Mouse (Mus musculus) layer of hippocampus, postnatal 10 days (tissue): ENCODE results near the gene Trp53. TPM values are rescaled to one million over a fixed set of nuclear protein-coding genes. Genes with fewer than 3 reads are reported as not detected.
"Not testable (repeated sequence)": the region's sequence is repeated elsewhere in the genome, so short reads cannot be mapped to it uniquely, and the experiment has no call there.

Experiments
- DNase-seq, 2 experiments: peaks; one replicate each; pipeline ENCODE4 v3.0.0; 2021; ENCODE audit warnings: low spot score in 2 of 2
- total RNA-seq, 2 experiments: library from RNA; stranded (reverse); gene quantifications; 2 replicates each; pipeline ENCODE4 v1.2.3; 2021

Gene Trp53
- total RNA-seq, 2 experiments from 2014 or later, result 31.4 to 31.8 TPM

GRCm38 (mm10) chr11:69592799-69593198 is 12.6 kb downstream of the Trp53 start:
- no peak for DNase-seq

GRCm38 (mm10) chr11:69594853-69595252 is 14.7 kb downstream of the Trp53 start:
- DNase-seq, result no peak

GRCm38 (mm10) chr11:69599436-69599835 is 19.3 kb downstream of the Trp53 start:
- DNase-seq, result no peak

GRCm38 (mm10) chr11:69600098-69600497 is 19.9 kb downstream of the Trp53 start:
- DNase-seq, result peak; percentile 79 to 87

- DNase-seq, result no peak
These were observed 21.6 kb downstream of the Trp53 start for GRCm38 (mm10) chr11:69601768-69602167.

GRCm38 (mm10) chr11:69603516-69603915 is 23.4 kb downstream of the Trp53 start:
- DNase-seq, result no peak

- no peak for DNase-seq
These were observed 24.2 kb downstream of the Trp53 start for GRCm38 (mm10) chr11:69604347-69604746.

- DNase-seq, result peak; percentile 49 to 66
These were observed 24.9 kb downstream of the Trp53 start for GRCm38 (mm10) chr11:69604795-69605664.

- DNase-seq, result peak; percentile 86 to 91
These were observed 25.7 kb downstream of the Trp53 start, which contains the start of gene Atp1b2 for GRCm38 (mm10) chr11:69605726-69606490. Gene Atp1b2 (minus strand): TSS chr11:69605942.

GRCm38 (mm10) chr11:69606491-69606795 is 26.3 kb downstream of the Trp53 start:
- DNase-seq, result no peak

- no peak for DNase-seq
These were observed 26.7 kb downstream of the Trp53 start for GRCm38 (mm10) chr11:69606832-69607231.

- DNase-seq, result no peak
These were observed 28.4 kb downstream of the Trp53 start for GRCm38 (mm10) chr11:69608525-69608924.

- DNase-seq, result no peak
These were observed 29.3 kb downstream of the Trp53 start for GRCm38 (mm10) chr11:69609416-69609815.

GRCm38 (mm10) chr11:69610899-69611298 is 30.7 kb downstream of the Trp53 start:
- no peak for DNase-seq

- peak; percentile 89 to 90 for DNase-seq
These were observed 33.5 kb downstream of the Trp53 start for GRCm38 (mm10) chr11:69613553-69614256.

- DNase-seq, result not testable (repeated sequence)
These were observed 34.1 kb downstream of the Trp53 start for GRCm38 (mm10) chr11:69614257-69614588.

- no peak for DNase-seq
These were observed 36.6 kb downstream of the Trp53 start for GRCm38 (mm10) chr11:69616781-69617180.

- DNase-seq, result no peak
These were observed 37.6 kb downstream of the Trp53 start, which contains the start of gene Shbg for GRCm38 (mm10) chr11:69617805-69618204. Gene Shbg (minus strand): TSS chr11:69617905.

- no peak for DNase-seq
These were observed 40.4 kb downstream of the Trp53 start for GRCm38 (mm10) chr11:69620394-69621081.

GRCm38 (mm10) chr11:69621571-69622268 is 41.6 kb downstream of the Trp53 start, which contains the start of gene Sat2:
Gene Sat2 (plus strand): TSS chr11:69622024.
- peak; percentile 65 to 69 for DNase-seq
